Mouse (Mus musculus): ENCODE measurements around the gene Draxin. TPM values are rescaled to one million over a fixed set of nuclear protein-coding genes. Genes with fewer than 3 reads are reported as not detected.

Gene Draxin
- total RNA-seq, 2 experiments from 2014 or later = 0.07 TPM; not detected in 1

DNA sequence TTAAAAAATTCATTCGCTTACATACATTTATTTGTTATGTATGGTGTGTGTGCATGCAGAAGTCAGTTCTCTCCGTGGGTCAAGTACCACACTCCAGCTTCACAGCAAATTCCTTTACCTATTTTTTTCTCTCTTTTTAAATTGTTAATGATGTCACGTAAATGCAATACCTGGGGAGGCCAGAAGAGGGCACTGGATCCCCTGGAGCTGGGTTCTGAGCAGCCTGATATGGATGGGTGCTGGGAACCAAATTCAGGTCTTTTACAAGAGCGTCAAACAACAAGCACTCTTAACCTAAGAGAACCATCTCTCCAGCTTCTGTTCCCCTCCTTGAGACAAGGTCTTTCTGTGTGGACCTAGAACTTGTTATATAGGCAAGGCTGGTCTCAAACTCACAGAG, 13.8 kb downstream of the Draxin start:
- DNase-seq (ENCODE audit: low spot score in 2 of 2) = no peak

GRCm38 (mm10) chr4:148115467-148115866, 15.0 kb downstream of the Draxin start:
- no peak for DNase-seq (ENCODE audit: low spot score in 2 of 2)

GRCm38 (mm10) chr4:148114758-148115391, 15.6 kb downstream of the Draxin start:
- DNase-seq (ENCODE audit: low spot score in 2 of 2) = peak; percentile 90

- DNase-seq (ENCODE audit: low spot score in 2 of 2) = no peak
These were observed 18.0 kb downstream of the Draxin start for GRCm38 (mm10) chr4:148112519-148112918.

GRCm38 (mm10) chr4:148109215-148109614, 21.3 kb downstream of the Draxin start:
- DNase-seq (ENCODE audit: low spot score in 2 of 2) = no peak

DNA sequence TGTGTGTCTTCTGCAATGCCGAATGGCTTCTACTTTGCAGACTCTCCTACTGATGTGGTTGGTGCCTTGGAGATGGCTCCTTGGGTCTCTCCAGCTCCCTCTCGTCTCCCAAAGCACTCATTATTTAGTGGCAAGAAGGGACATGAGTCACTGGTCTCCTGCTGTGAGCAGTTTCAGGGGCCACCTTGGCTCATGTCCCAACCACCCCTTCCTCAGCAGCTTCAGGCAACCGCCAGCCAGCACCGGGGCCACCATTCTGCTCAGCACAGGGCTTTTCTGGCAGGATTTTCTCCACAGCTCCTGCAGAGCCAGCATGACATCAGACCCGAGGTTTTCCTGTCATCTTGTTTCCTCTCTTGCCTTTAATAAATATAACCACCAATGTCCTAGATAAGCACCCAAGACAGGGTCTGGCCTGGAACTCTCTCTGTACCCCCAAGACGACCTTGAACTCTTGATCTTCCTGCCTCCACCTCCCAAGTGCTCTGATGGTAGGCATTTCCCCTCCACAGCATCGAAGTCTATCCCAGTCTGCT, 21.9 kb downstream of the Draxin start:
- no peak for DNase-seq (ENCODE audit: low spot score in 2 of 2)

GRCm38 (mm10) chr4:148107621-148108291, 22.7 kb downstream of the Draxin start:
- DNase-seq (ENCODE audit: low spot score in 2 of 2) = no peak

DNA sequence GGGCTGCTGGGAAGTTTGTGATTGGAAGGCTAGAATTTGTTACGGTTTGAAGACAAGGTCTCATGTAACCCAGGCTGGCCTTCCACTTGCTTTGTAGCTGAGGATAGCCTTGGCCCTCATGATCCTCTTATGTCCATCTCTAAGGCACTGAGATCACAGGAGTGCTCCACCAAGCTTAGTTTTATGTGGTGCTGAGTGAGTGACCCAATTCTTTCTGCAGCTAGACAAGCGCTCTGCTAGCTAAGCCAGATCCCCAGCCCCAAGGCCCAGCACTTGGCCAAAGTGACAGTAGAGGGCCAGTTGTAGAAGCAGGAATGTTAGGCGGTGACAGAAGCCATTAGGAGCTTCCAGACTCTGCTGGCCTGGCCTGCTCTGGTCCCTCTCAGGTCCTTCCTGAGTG, 26.4 kb downstream of the Draxin start:
- DNase-seq (ENCODE audit: low spot score in 2 of 2) = no peak

GRCm38 (mm10) chr4:148101801-148102527, 28.5 kb downstream of the Draxin start:
- DNase-seq (ENCODE audit: low spot score in 2 of 2) = peak; percentile 57

- no peak for DNase-seq (ENCODE audit: low spot score in 2 of 2)
These were observed 31.8 kb downstream of the Draxin start for GRCm38 (mm10) chr4:148098666-148099065.

GRCm38 (mm10) chr4:148097936-148098335, 32.6 kb downstream of the Draxin start:
- no peak for DNase-seq (ENCODE audit: low spot score in 2 of 2)

GRCm38 (mm10) chr4:148095081-148095480, 35.4 kb downstream of the Draxin start:
- no peak for DNase-seq (ENCODE audit: low spot score in 2 of 2)

DNA sequence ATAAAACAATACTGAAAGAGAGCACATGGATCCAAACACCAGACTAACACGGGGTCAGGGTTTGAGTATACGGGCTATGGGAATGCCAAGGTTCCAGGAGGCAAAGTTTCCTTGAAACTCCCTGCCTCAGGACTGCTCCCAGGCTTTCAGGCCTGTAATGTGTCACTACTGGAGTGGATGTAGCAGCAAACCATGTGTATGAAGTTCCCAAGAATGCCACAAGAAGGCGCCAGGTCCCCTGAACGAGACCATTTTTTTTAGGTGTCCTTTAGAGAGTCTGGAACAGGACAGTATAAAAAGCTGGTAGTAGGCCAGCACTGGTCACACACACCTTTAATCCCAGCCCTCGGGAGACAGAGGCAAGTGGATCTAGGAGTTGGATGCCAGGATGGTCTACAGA, 36.3 kb downstream of the Draxin start:
- no peak for DNase-seq (ENCODE audit: low spot score in 2 of 2)

DNA sequence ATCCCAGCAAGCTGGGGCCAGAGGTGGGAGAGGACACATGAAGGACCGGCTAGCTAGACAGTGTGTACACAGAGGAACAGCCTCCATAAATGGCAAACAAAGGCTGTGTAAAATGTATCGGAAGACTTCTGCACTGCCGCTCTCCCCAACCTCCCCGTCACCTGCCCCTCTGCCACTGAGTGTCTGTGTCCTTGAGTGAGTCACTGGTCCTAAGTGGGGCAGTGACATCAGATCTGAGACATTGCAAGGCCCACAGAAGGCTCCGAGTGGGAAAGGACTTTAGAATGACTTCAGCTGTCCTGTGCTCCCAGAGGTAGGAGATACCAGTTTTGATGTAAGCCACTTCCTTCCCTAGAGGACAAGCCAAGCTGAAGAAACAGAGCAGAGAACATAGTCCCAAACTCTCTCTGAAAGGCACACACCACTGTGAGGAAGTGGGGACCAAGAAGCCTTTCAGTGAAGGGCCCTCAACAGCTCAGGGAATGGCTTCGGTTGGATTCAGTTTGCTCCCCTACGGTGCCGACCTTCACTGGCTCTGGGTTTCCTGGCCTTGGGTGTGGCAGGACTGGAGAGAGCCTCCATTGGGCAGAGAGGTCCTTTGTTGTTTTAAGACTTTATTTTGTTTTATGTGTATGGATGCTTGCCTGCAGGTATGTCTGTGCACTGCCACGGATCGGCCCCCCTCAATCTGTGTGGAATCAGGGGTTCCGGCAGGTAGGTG, 37.8 kb downstream of the Draxin start:
- peak in 1 of 2 experiments; percentile 37 for DNase-seq (ENCODE audit: low spot score in 2 of 2)

- DNase-seq (ENCODE audit: low spot score in 2 of 2) = no peak
These were observed 39.3 kb downstream of the Draxin start for GRCm38 (mm10) chr4:148091181-148091580.

GRCm38 (mm10) chr4:148089166-148089565, 41.3 kb downstream of the Draxin start:
- DNase-seq (ENCODE audit: low spot score in 2 of 2) = no peak

- peak; percentile 92 to 94 for DNase-seq (ENCODE audit: low spot score in 2 of 2)
These were observed 42.5 kb downstream of the Draxin start, which contains the start of gene Agtrap for GRCm38 (mm10) chr4:148087907-148088527. Gene Agtrap, minus strand, starts transcription at chr4:148088031.

- DNase-seq (ENCODE audit: low spot score in 2 of 2) = peak in 1 of 2 experiments; percentile 44
These were observed 43.2 kb downstream of the Draxin start for GRCm38 (mm10) chr4:148087091-148087906.

DNA sequence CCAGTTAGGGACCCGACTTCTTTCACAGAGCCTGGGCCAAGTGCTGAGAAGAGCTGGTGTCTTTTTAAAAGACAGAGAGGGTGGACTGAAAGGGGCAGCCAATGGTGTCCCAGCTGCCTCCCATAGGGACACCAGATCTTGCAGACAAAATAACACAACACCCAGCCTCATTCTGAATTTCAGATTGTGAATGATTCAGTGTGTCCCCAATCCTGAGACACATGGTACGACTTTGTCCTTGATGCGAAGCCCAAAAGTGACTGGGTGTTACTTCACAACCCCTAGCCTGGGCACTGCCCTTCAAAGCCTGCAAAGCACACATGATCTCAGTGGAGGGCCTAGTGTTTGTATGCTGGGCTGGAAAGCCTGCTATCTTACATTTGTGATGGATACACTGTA, 44.6 kb downstream of the Draxin start:
- no peak for DNase-seq (ENCODE audit: low spot score in 2 of 2)

All from adrenal gland, adult 18-20 months (tissue).